Mouse (Mus musculus): ENCODE results near the gene Hcn3.

The Hcn3 gene

DNA sequence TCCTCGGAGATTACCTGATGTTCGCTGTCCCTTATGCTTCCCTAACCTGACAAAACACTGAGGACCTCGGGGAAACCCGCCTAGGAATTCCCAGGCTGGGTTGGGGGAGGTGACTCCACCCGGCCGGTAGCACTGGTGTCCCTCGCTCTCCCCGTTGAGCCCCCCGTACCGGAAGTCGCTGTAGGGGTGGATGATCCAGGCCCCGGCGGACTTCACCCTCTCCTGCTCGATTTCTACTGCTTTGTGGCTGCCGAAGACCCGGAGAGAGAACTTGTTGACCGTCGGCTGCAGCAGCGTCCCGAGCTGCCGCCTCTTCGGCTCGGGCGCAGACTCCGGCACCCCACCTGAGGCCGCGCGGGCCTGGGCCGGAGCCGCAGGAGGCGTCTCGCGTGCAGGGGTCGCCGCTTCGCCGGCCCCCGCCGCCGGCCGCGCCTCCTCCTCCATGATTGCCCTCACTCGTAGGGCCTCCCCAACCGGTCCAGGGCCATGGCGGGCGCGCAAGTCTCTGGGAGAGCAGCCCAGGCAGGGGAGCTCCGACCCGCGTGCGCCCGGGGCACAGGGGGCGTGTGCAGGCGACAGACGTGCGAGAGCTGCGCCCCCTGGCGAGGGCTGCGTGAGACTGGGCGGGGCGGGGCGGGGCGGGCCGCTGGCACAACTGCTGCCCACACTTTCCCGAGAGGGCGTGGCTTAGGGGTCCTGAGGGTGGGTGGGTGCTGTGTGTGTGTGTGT is at the start of gene Hcn3:
TSS of gene Hcn3 (minus strand) at position 581 of the 729 bp plus-strand sequence.
- no peak for DNase-seq (ENCODE audit: low spot score)

DNA sequence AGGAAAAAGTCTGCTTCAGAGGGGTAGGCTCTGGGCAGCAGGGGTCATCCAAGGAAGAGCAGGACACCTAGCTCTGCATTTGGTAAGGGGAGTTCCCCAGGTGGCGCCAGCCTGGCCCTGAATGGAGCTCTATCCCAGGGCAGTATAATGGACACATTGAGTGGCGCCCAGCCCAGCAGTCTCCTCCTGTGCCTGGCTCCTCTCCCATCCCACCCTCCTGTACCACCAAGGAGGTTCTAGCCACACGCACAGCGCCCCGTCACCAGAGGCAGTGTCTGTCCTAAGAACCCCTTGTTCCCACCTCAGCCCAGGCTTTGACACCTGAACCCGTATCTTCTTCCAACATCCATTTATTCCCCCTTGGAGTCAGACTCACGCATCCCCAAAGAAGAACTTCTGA is 49.7 kb upstream of the Hcn3 start:
- no peak for DNase-seq (ENCODE audit: low spot score)

- DNase-seq (ENCODE audit: low spot score) = no peak
Observed at GRCm38 (mm10) chr3:89208736-89209135, 48.7 kb upstream of the Hcn3 start.

GRCm38 (mm10) chr3:89208075-89208657 is 48.2 kb upstream of the Hcn3 start:
- DNase-seq (ENCODE audit: low spot score) = no peak

GRCm38 (mm10) chr3:89206695-89207094 is 46.7 kb upstream of the Hcn3 start:
- DNase-seq (ENCODE audit: low spot score) = no peak

DNA sequence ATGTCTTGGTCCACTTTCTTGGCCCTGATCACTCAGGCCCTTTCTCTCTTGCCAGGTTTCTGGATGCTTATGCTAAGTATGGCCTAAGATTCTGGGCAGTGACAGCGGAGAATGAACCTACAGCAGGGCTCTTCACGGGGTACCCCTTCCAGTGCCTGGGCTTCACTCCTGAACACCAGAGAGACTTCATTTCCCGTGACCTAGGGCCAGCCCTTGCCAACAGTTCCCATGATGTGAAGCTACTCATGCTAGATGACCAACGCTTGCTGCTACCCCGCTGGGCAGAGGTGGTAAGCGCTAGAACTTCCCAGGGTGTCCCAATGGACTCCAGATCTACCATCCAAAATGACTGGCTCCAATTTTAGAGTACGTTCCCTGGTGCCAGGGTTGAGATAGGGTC is 46.1 kb upstream of the Hcn3 start:
- peak; percentile 45 for DNase-seq (ENCODE audit: low spot score)

DNA sequence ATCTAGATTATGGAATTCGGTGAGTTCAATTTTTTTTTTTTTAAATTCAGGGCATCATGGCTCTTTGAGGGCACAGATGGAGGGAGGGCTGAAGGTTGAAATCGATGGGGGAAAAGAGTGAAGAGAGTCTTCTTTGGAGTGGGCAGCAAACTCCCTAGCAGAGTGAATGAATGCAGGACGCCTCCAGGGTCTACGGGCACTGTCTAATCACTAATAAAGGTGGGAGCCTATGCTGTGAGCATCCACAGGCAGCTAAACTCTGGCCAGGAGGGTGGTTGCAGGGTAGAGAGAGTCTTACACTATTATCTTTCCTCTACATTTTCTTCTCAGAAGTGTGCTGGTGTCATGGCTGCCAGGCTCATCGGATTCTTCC is 43.1 kb upstream of the Hcn3 start:
- DNase-seq (ENCODE audit: low spot score) = peak; percentile 29

DNA sequence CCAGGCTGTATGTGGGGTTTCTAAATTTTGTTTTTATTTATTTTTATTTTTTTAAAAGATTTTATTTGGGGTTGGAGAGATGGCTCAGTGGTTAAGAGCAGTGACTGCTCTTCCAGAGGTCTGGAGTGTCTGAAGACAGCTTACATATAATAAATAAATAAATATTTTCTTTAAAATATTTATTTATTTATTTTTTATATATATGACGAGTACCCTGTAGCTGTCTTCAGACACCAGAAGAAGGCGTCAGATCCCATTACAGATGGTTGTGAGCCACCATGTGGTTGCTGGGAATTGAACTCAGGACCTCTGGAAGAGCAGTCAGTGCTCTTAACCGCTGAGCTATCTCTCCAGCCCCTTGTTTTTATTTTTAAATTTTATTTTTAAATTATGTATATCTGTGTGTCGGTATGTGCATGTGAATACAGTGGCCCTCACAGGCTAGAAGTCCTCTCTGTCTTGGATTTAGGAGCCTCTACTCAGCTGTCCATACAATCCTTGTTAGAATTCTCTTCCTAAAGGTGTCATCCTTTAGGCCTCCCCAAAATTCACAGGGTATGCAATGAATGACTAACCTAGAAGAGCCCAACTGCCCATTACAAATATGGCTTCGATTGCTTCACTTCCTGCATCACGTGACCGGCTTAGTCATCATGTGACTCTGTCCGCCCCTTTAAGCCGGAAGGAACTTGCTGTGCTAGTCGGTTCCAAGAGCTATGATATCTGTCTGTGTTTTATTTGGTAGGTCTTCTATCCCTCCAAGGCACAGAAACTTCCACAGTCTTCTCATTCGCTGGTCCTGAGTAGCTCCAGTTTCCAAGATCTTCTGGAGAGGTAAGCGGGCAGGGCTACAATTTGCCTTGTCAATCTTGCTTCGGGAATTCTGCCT is 42.5 kb upstream of the Hcn3 start, which contains the start of gene Gba:
TSS of gene Gba (plus strand) at position 676 of the 889 bp plus-strand sequence.
- DNase-seq (ENCODE audit: low spot score) = peak; percentile 96

- peak; percentile 40 for DNase-seq (ENCODE audit: low spot score)
Observed at GRCm38 (mm10) chr3:89199839-89200238, 39.8 kb upstream of the Hcn3 start.

GRCm38 (mm10) chr3:89195979-89196877 is 36.2 kb upstream of the Hcn3 start:
- DNase-seq (ENCODE audit: low spot score) = peak; percentile 95

DNA sequence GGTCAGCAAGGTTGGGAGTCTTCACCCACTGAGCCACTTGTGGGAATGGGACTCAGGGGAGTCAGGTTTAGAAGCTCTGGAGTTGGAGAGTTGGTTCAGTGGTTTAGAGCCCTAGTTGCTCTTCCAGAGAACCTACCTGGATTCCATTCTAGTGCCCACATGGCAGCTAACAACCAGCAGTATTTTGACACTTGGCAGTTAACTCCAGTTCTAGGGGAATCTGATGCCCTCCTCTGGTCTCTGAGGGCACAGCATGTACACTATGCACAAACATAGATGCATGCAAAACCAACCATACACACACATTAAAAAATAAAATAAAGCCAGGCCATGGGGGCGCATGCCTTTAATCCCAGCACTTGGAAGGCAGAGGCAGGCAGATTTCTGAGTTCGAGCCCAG is 33.9 kb upstream of the Hcn3 start:
- no peak for DNase-seq (ENCODE audit: low spot score)

DNA sequence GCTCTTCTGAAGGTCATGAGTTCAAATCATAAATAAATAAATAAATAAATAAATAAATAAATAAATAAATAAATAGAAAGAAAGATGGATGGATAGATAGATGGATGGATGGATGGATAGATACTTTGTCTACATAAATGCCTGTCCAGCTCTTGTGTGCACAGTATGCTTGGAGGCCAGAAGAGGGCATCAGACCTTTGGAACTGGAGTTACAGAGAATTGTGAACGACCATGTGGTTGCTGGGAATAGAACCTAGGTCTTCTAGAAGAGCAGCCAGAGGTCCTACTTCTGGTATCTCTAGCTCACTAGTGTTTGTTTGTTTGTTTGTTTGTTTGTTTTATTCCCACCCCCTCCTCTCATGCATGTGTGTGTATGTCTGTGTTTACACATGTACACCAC is 33.4 kb upstream of the Hcn3 start:
- no peak for DNase-seq (ENCODE audit: low spot score)

DNA sequence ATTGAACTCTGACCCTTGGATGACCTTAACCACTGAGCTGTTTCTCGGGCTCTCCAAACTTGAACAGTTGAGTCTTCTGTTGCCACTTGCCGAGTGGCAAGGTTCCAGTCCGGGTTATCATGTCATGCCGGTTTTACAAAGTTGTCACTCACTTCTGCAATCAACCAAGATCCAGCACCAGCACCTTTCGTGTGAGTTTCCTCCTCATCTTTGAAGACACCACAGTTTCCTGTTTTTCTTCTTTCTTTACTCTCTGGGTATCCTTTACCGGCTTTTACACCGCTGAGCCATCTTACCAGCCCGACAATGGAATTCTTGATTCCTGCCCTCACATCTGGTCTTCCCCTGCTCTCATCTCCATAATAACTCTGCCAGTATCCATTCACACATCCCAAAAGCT is 30.4 kb upstream of the Hcn3 start:
- DNase-seq (ENCODE audit: low spot score) = no peak

- DNase-seq (ENCODE audit: low spot score) = no peak
Observed at GRCm38 (mm10) chr3:89188478-89188875, 28.5 kb upstream of the Hcn3 start.

GRCm38 (mm10) chr3:89187690-89188477 is 27.9 kb upstream of the Hcn3 start:
- no peak for DNase-seq (ENCODE audit: low spot score)

- DNase-seq (ENCODE audit: low spot score) = no peak
Observed at GRCm38 (mm10) chr3:89187197-89187596, 27.2 kb upstream of the Hcn3 start.

DNA sequence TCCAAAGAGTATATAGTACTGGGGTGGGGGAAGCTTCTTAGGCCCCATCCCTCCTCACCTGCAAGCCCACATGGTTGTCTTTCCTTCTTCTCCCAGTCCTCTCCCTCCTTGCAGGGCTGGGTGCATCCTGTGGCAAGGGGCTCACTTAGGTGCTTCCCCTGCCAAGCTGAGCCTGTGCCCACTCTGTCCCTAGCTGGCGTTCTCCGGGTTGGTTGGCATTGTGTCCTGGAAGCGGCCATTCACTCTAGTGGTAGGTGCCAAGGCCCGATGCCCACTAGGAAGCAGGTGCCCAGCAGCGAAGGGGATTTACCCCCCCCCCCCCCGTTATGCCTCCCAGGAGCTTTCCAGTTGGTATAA is 23.9 kb upstream of the Hcn3 start:
- DNase-seq (ENCODE audit: low spot score) = no peak

DNA sequence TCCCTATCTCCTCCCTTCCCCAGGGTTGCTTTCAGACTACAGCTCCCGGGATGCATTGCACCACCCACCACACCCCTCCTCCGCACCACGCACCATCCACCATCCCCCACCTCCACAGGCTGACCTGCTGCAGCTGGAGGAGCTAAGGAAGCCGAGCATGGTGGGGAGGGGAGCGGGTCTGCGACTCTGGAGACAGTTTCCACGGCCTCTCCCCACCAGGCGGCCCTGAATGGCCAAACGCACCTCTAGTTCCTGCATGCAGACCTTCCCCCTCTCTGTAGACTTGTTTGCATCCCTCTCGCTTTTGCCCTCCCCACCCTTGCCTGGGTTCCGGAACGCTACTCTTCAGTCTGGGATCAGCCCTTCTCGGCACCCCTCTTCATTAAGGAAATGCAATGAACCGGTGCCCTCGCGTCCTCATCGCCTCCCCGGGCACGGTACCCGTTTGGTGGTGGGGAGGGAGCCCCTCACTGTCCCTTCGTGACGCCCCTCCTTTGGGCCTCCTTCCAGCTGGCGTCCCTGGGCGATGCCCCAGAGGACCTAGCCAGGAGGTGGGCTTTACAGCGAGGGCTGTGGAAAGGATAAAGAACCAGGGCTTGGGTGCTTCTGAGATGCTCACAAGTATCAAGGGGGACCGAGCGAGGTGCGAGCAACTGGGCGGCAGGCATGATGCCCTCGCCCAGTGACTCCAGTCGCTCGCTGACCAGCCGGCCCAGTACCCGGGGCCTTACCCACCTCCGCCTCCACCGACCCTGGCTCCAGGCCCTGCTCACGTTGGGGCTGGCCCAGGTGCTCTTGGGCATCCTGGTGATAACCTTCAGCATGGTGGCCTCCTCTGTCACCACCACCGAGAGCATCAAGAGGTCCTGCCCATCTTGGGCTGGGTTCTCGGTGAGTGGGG is 23.3 kb upstream of the Hcn3 start, which contains the start of gene Fam189b:
TSS of gene Fam189b (plus strand) at position 86 of the 901 bp plus-strand sequence.
- DNase-seq (ENCODE audit: low spot score) = no peak

DNA sequence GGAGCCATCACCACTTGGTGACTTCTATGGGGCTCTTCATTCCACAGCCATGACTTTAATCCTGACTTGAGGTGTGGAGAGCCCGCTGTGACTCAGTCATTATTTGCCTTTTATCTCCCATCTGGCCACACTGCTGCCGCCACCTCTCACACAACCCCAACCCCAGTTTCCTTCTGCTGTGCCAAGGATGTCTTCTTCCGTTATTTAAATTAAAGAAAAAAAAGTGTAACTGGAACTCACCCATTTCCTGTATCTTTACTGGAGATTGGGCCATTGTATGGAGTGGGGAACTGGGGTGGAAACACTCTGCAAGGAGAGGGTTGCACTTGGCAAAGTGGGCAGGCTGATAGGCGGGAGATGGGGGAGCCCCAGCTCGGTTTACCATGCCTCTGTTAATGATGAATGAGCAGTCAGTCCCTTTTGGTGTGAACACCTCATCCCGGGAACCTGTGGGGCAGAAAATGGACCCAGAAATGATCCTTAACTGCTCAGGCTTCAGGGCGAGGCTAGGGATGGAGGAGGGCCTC is 22.6 kb upstream of the Hcn3 start:
- no peak for DNase-seq (ENCODE audit: low spot score)

Data from adipocyte (in vitro differentiated cells).